Mouse (Mus musculus) bone marrow, adult 2 months (tissue): ENCODE measurements around the gene Tgfbr3.

Source experiments
- CTCF ChIP-seq: fragments of 200-500 bp; IDR thresholded peaks from 2 replicates; pipeline ENCODE4 v1.5.1; 2011; ENCODE audit warnings: low read length, control low read depth; ENCODE audit not compliant: control insufficient read depth, insufficient read depth
- POLR2A ChIP-seq: fragments of 200-500 bp; IDR thresholded peaks from 2 replicates; pipeline ENCODE4 v1.6.1; 2011; ENCODE audit warnings: low read depth, mild to moderate bottlenecking, control low read depth, low read length, borderline replicate concordance; ENCODE audit not compliant: control insufficient read depth

DNA sequence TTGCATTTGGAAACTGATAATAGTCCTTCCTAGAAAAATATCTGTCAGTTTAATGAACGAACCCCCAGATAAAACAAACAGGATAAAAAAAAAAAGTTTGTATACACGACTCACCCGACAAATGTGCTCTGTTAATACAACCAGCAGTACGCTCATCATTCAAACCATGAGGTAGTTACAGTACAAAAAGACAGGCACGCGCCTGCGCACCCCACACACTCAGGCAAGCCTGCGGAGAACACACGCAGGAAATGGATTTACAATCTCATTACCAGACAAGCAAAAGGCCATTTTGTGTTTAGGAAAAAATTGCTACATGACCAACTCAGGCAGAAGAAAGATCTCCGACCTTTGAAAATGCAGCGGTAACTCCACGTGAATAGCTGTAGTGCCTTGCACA lies 182.6 kb downstream of the Tgfbr3 start:
- TF ChIP-seq CTCF (no peak), POLR2A (no peak)
